Mouse (Mus musculus): ENCODE results near the gene Babam2.

Gene Babam2

DNA sequence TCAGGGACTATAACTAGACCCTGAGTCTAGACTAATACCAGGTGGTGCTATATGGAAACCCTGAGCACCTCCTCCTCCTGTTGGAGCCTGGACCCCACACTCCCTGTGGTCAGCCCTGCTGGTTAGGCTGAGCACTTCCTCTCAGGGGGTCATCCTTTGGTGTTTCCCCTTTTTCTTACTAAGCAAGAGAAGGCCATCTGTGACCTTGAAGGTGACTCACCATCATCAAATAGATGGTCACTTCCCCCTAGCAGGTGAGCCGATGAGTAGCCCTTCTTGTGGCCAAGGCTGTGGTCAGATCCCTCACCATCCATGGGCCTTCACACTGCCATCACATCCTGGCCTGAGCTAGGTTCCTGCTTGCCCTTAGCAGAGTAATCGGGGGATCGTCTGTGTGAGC, 379.7 kb downstream of the Babam2 start:
- CTCF ChIA-PET = interaction anchor here (0.5 to 0.6 kb wide), 2 partner anchors 9 to 1876 kb away, joined by 3 to 18 read pairs; no protein-coding TSS in a partner anchor

DNA sequence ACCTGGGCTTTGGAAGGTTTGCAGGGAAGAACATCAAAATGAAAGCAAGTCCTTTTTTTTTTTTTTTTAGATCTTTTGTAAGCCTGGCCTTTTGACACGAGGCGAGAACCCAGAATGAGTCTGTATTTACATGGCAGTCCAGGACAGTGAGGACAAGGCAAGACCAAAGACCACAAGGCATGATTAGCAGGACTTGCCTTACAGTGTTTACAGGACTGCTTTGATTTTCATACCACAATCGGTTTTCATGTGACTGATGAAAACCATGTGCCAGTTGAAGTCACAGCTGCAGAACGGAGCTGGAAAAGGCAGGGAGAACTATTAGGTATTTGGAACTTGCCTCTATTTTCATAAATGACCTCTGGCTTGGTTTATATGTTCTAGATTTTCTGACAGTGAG, 381.5 kb downstream of the Babam2 start:
- CTCF ChIA-PET = no interaction called here

DNA sequence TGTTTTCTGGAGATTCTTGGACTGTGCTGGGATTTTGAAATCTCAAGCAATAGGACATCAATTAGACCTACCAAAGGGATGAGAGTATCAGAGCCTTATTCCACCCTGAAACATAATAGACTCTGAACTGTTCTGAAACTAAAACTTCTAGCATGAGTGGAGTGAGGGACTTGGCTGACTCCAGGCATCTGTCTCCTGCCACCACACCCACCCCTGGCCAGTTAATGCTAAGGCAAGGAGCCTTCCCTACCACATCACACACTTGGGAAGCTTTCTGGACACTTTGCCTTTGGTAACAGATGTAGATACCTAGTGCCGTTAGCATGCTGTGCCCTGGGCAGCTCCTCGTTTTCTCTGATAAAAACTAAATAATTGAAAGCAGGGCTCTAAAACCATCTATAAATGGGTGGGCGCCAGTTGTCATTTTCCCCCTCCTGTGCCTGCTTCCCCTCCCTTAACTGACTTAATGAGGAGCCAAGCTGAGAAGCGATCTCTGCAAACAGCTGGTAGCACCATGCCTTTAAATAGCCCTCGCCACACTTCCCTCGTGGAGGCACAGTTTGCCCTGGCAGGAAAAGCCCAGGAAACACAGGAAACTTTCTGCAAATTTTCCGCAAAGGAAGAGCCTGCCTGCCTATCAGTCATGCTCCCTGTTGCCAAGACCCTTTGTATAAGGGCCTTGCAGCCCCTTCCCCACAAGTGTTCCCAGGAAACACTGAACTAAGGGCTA, 383.2 kb downstream of the Babam2 start:
- CTCF ChIA-PET = no interaction called here

DNA sequence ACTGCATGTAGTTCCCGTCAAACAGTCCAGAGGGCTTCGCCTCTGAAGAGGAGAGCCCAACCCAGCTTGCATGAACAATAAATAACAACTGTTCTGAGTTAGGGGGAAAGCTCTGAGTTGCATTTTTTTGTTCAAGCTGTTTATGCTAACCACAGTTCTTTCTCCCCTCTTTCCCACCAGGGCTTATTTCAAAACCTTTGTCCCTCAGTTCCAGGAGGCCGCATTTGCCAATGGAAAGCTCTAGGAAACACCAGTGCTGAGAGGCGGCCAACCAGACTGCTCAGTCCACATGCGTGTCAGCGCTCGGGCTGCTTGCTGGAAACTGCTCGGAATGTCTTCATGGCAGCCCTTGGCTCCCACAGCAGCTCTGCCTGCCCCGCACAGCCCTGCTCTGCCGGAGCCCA, 386.9 kb downstream of the Babam2 start:
- CTCF ChIA-PET = interaction anchor here (0.6 kb wide), 2 partner anchors 55 to 1070 kb away, joined by 3 to 6 read pairs; no protein-coding TSS in a partner anchor

DNA sequence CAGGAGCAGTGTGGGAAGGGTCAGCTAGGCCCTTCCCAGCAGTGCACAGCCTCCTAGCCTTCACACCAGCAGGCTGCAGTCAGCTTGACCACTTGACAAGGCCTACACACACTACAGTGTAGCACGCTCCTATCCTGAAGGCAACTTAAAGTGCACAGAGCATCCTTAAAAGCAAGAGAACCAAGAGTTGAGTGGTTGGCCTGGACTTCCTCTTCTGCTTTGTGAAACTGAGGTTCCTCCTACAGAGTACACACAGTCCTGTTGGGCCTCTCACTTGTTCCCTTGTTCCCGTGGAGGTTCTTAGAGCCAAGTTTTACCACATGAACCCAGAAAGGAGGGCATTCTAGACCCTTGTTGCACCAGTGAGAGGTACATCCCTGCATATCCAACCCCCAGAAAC, 388.1 kb downstream of the Babam2 start:
- CTCF ChIA-PET = no interaction called here

DNA sequence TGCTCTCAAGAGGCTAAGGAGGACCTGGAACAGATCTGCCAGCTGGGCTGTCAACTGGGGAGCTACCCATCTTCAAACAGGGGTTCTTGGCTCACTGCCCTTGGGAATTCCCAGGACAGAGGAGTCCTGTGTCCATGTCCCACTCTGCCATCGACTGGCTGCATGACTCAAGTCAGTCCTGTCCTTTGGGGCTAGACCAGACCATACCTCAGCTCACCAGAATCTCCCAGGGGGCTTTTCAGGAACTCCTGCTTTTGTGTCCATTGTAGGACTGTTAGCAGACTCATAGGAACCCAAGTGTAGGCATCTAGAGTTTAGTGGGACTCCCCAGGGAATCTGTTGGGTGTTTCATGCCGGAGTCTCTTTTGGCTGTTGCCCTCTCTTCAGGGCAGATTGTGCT, 388.5 kb downstream of the Babam2 start:
- CTCF ChIA-PET = no interaction called here

DNA sequence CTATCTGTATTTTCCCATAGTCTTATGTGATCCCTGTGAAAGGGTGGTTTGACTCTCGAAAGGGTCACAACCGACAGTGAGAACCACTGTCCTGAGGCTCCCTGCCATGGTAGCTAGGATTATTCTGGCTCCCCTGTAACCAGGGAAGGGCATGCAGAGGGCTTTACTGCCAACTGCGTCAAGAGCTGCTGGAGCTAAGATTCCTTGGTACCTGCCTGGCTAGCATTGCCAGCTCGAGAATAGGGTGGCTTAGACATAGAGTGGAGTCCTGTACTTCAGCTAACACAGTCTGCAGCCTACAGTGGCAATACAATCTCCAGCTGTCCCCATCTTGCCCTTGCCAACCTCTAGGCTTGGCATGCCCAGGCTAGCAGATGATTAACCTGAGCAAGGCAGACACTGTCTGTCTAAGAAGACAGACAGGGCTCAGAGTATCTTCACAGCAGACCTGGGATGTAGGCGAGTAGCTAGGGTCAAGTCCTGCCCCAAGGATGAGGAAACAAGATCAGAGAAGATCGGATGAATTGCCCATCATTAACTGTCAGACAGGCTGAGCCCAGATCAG, 389.1 kb downstream of the Babam2 start:
- CTCF ChIA-PET = no interaction called here

DNA sequence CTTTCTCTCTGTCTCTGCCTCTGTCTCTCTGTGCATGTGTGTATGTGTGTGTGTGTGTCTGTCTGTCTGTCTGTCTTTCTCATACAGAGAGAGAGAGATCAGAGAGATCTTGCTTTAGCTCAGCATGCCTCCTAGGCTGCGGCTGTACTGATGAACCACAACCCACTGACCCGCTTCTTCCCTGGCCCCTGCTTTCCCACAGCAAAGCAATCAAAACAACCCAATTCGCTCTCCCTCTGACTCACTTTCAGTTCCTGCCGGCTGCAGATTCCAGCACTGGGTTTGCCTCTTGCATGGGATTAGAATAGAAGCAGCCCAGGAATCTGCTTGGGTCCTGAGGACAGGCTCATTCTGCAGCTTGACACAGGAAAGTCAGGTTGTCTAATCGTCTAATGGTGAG, 392.0 kb downstream of the Babam2 start:
- CTCF ChIA-PET = interaction anchor here (0.7 kb wide), 1 partner anchor 45 kb away, joined by 5 read pairs; no protein-coding TSS in a partner anchor

DNA sequence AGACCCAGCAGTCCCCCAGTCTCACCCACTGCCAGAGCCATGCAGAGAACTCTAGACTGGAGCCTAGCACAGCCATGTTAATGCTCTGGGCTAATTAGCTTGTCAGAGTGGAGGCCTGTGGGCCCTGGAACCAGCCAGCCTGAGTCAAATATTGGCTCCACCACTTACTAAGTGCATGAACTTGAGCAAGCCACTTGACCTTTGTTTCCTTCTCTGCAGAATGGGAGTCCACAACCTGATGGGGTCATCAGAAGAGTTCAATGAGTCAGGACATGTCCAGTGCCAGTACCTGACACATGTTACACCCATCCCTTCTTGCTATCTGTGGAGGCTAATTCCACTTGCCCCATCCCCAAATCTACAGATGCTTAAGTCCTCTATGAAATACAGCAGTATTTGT, 394.8 kb downstream of the Babam2 start:
- CTCF ChIA-PET = no interaction called here

DNA sequence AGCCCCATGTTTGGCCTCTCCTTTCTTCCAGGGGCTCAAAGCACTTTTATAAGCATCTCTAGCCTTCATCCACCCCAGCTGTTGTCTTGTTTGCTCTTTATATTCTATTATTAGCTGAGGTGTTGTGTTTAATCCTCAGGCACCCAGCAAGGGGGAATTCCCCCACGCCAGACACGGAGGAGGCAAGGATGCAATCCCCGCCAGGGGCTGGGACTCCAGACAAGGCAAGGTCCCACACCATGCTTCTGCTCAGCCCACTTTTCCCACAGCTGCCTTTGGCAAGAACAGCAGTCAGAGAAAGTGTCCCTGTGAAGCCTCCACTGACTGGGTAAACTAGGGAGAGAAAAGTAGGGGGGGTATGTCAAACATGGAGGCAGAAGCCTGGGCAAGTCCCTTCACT, 401.2 kb downstream of the Babam2 start:
- CTCF ChIA-PET = no interaction called here

DNA sequence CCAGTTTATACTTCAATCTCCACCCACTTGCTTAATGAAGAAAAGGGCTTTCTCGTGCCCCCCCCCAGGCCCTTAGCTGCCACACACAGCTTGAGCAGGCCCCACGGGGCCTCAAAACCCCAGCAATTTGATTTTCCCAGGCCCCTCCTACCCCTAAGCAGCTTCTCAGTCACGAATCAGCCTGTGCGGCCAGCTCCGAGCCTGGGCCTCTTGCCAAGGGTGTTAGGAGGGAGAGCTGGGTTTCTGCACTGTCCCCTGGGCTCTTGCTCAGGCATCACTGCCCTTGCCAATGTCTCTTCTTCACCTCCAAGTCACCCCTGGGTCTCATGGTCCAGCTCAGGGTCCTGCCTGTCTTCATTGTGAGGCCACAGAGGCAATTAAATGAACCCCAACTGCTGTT, 405.0 kb downstream of the Babam2 start:
- CTCF ChIA-PET = interaction anchor here (0.7 kb wide), 1 partner anchor 382 kb away, joined by 7 read pairs; no protein-coding TSS in a partner anchor

DNA sequence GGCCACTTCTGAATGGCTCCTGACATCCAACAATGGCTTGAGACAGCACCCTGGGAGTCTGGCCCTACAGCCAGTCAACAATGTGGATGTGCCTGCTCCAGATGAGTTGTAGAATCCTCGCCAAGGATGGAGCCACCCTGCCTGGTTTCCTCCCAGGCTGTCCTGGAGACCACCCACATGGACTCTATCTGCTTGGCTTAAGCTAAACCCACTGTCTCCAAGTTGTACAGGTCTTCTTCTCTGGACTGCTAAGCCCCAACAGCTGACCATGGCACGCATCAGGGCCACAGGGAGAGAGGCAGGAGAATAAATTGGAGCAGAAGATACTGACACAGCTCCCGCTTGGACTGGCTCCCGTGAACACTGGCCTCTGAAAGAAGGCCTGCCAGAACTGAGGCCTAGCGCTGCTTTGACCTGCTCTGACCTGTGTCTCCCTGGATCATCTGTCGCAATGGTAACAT, 405.5 kb downstream of the Babam2 start:
- CTCF ChIA-PET = interaction anchor here (0.7 kb wide), 1 partner anchor 383 kb away, joined by 7 read pairs; no protein-coding TSS in a partner anchor

DNA sequence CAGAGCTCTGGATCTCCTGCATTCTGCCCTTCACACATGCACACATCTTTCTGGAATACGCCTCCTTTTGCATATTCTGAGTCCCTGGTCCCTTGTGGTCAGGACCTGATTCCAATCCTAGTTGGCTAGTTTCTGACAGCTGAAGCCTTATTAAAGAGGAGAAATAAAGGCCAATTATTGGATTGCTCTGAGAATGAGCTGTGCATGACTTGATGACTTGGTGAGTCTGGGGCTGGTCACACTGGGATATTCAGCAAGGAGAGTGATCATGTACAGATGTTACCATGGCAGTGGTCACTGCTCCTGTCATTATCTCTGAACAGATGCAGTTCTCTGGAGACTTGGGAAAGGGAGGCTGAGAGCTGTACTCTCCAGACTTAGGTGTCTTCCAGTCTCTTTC, 406.1 kb downstream of the Babam2 start:
- CTCF ChIA-PET = no interaction called here

DNA sequence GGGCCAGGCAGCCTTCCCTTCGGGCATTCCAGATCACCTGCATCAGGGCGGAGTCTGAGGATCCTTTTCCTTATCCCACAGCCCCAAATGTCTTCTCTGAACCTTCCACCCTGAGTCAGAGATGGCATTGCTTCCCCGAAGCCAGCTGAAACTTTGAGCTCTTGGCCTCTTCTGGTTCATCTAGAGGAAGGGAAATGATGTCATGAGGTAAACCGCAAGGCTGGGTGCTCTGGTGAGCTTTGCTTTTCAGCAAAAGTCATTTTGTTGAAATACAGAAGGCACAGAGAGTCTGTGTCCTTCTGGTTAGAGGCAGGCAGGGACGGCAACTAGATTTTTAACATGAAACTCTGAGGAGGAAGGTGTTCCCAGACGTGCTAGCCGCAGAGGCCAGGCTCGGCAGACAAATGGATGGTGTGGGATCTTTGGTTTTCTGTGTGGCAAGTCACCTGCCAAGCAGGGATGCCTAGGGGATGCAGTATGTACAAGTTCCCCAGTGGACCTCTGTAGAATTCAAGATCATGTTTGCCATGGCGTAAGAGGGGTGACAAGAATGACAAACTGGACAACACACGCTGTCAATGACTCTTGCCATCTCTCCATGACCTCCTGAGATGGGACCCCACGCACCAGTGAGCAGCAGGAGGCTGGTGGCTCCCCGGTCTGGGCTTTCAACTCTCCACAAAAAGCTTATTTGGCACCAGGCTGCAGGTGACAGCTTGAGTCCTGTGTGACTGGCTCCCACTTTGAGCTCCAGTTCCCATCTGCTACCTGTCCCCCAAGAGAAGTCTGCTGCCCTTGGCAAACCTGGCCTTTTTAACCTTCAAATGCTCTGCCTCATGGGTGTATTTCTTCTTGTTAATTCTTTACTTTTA, 406.9 kb downstream of the Babam2 start:
- CTCF ChIA-PET = no interaction called here

DNA sequence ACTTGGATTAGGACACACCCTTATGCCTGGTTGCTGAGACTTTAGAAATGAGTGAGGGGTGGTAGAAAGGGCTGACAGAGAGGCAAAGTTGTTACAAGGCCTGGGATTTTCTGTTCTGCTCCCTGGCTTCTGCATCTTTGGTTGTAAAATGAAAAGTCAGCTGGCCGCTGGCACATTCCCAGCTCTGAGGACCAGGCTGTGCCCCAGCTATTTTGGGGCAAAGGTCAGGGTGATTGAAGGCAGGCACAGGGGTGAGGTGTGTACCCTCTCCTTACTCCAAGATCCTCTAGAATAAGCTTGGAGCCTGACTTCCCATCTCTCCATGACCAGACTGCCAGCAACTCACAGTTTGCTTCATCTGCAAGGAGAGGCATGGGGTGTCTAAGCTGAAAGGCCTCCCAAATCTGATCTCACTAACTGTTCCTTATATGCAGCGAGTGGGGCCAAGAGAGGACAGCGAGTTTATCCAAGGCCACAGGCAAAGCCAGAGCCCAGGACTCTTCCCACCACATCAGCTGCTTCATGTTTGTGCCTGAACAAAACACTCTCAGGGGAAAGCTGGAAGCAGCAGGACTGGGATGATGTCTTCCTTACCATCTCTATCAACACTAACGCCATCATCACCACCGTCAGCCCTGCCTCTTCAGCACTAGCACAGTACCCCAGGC, 409.1 kb downstream of the Babam2 start:
- CTCF ChIA-PET = no interaction called here

DNA sequence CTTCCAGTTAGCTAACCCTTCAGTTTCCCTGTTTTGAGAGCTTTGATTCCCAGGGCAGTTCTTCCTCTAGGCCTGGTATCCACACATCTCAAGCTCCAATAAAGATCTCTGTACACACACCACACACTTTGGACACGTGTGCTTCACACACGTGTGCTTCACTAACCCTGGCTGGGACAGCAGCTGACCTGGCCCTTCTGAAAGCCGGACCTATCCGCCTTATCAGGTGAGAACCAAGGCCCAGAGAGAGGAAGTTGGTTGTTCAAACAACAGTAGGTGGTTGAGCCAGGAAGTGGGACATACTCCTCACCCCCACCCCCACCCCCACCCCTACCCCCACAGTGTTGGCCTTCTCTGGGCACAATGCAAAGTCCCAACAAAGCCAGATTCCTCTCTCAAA, 413.2 kb downstream of the Babam2 start:
- CTCF ChIA-PET = no interaction called here

DNA sequence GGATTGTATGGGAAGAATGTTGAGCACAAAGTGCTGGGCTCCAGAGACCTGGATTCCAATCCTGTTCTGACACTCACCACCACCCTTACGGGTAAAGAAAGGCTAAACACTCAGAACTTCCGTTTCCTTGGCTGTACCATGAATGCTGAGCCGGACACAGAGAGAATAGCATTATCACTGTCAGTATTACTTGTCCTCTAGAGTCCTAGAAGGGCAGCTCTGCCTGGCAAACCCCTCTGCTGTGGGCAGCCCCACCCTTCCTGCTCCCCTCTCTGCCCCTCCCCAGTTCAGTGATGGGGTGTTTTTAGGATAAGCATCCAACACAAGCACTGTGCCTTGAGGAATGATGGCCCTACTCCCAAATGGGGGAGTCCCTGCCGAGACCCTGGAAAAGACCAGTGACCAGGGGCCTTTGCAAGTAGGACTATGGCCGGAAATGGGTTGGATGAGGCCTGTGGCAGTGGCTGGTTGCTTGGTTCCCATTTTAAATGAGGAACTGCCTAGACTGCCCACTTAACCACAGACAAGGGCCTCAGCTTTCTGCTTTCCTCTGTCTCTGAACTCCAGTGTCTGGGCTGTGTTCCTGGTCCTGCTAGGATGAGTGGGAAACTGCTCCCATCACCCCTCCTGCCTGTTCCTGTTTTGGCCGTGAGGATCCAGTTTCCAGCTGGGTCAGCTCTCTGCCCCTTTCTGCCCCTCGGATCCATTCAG, 414.9 kb downstream of the Babam2 start:
- CTCF ChIA-PET = interaction anchor here (0.6 kb wide), 1 partner anchor 38 kb away, joined by 4 read pairs; no protein-coding TSS in a partner anchor

DNA sequence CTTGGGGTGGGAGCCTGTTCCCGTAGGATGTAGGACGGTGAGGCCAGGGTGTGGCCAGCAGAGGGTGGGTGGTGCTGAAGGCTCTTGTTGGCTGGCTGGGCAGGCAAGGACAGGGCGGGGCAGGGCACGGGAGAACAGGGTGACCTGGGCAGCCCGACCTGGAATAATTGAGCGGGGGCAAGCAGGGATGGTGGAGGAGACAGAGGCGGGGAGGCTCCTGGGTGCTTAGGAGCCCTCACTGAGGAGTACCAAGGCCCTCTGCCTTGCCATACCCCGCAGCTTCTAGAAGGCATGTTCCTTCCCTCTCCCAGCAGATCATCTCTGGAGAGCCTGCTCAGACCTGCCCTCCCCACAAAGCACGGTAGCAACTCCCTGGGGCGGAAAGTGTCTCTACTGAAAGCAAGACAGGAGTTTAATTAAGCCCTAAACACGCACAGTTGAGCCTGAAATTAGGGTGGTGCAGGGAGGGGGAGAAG, 423.5 kb downstream of the Babam2 start:
- CTCF ChIA-PET = no interaction called here

DNA sequence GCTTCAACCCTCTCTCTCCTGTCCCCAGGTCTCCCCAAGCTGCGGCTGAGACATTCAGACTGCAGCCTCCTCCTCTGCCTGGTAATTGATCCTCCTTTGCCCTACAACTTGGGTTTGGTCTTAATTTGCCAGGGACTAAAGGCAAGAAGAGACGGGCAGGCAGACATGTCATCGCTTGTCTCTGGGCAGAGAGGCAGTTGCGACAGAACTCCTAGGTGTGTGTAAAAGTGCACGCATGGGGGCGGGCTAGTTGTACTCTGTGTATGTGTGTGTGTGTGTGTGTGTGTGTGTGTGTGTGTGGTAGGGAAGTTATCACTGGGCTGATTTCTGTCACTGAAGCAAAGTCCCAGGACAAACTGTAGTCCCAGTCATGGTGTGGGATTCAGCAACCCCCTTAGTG, 424.5 kb downstream of the Babam2 start:
- CTCF ChIA-PET = interaction anchor here (0.6 kb wide), 1 partner anchor 413 kb away, joined by 3 read pairs; no protein-coding TSS in a partner anchor

DNA sequence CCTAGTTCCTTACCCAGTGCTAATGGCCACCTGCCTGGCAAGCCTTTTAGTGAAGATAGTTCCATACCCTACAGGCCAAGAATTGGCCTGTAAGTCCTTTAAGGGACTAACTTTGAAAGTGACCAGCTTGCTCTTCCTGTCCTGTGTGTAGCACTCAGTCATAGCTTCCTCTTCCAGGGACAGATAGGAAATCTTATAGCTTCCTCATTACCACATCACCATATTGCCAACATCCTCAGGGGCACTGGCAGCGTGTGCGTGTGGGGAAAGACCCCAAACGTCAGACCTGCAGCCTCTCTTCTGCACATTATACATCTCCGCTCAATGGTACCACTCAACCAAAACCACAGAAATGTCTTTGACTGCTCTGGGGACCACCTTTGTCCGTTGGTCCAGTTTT, 424.9 kb downstream of the Babam2 start:
- CTCF ChIA-PET = interaction anchor here (0.6 kb wide), 1 partner anchor 413 kb away, joined by 3 read pairs; no protein-coding TSS in a partner anchor

DNA sequence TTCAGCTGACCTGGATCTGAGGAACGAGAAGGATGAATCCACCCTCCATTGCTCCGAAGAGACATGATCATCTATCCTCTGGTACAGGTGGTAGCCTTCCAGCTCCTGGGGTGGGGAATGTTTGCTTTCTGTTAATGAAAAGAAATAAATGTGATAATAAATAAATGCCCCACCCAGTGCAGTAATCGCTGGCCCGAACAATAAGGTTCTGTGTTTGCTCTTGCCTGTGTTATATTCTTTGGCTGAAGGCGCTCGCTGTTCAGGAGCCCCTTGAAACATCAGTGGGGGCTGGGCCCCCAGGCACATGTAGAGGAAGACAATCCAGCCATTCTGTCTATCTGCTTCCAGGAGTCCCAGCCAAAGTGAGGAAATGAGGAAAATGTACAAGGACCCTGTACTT, 427.5 kb downstream of the Babam2 start:
- CTCF ChIA-PET = no interaction called here

Data from spleen, embryonic (tissue).